Mouse (Mus musculus): ENCODE results near the gene Cdk5rap2. TPM values are rescaled to one million over a fixed set of nuclear protein-coding genes. Genes with fewer than 3 reads are reported as not detected.

Gene Cdk5rap2
- total and polyA plus RNA-seq, 3 experiments = 2.0 to 6.1 (median 5.9) TPM

DNA sequence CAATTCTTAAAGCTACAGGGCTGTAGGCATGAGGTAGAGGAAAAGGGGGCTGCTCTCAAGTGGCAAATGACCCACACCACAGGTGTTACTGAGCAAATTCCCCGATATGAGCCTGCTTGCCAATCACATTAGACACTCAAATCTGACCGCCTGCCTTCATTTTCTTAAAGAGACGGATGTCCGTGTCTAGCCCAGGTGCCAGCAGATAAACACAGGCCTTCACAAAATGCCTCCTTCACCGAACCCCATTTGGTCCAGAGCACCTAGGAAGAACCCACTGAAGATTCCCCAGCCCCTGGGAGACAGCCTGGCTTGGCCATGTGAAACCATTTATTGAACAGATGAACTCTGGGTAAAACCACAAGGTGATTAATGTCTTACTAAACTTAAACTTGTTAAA lies 13.5 kb downstream of the Cdk5rap2 start:
- 90% methylated on average over 5 of the region's 5 CpGs for WGBS
- no peak for DNase-seq
- H3K4me3 ChIP-seq = no peak overlapping the region
- no peak for TF ChIP-seq POLR2A (IDR thresholded peaks at IDR 0.05; ENCODE audit: insufficient read depth, low read depth, low read length)
- TF ChIP-seq CTCF (IDR thresholded peaks at IDR 0.05) = no peak
- TF ChIP-seq EP300 (IDR thresholded peaks at IDR 0.05; ENCODE audit: insufficient read depth, low read depth, low read length) = no peak
- intact Hi-C loops (cut with DNase I) = no loop called here
- no peak overlapping the region for H3K27ac ChIP-seq
- no peak overlapping the region for H3K9ac ChIP-seq (ENCODE audit: low read depth, low read length)
- no peaks in the 10 kb centered on the region for H3K79me2 ChIP-seq (replicated peaks; ENCODE audit: control insufficient read depth, insufficient read depth, low read length)
- no peaks in the 10 kb centered on the region for H3K27me3 ChIP-seq (ENCODE audit: control insufficient read depth, insufficient read depth, low read length)
- no peaks in the 10 kb centered on the region; the same call in 1 of the 2 replicates for H3K4me1 ChIP-seq (ENCODE audit: control insufficient read depth, insufficient read depth, low read length)
- H3K36me3 ChIP-seq (ENCODE audit: control insufficient read depth, insufficient read depth, low read length) = no peaks in the 10 kb centered on the region; the same call in 1 of the 2 replicates

DNA sequence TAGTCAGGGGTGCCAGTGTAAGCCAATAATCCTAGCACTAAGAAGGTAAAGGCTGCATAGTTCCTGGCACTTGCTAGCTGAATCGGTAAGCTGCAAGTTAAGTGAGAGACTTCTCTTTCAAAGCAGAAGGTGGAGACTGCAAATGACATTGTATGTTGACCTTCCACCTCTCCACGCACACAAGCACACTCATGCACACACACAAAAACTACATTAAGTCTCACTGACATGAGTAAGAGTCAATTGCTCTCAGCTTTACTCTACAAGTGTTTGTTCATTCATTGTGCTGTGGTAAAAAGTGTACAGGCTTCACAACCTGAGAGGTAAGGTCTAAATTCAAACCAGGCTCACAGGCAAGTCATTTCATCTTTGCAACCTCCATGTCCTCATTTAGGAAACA lies 15.5 kb downstream of the Cdk5rap2 start:
- Histone ChIP-seq H3K27ac (no peak overlapping the region), H3K4me1 (ENCODE audit: control insufficient read depth, insufficient read depth, low read length) (peaks cover 2% of the 10 kb centered on the region), H3K27me3 (ENCODE audit: control insufficient read depth, insufficient read depth, low read length) (no peaks in the 10 kb centered on the region), H3K79me2 (replicated peaks; ENCODE audit: control insufficient read depth, insufficient read depth, low read length) (no peaks in the 10 kb centered on the region), H3K36me3 (ENCODE audit: control insufficient read depth, insufficient read depth, low read length) (no peaks in the 10 kb centered on the region; the same call in 1 of the 2 replicates), H3K9ac (ENCODE audit: low read depth, low read length) (no peak overlapping the region), H3K4me3 (no peak overlapping the region)
- intact Hi-C loops (cut with DNase I) = no loop called here
- 92% methylated on average over 2 of the region's 2 CpGs for WGBS
- DNase-seq = no peak
- no peak for TF ChIP-seq CTCF (IDR thresholded peaks at IDR 0.05)
- no peak for TF ChIP-seq POLR2A (IDR thresholded peaks at IDR 0.05; ENCODE audit: insufficient read depth, low read depth, low read length)
- TF ChIP-seq EP300 (IDR thresholded peaks at IDR 0.05; ENCODE audit: insufficient read depth, low read depth, low read length) = no peak

DNA sequence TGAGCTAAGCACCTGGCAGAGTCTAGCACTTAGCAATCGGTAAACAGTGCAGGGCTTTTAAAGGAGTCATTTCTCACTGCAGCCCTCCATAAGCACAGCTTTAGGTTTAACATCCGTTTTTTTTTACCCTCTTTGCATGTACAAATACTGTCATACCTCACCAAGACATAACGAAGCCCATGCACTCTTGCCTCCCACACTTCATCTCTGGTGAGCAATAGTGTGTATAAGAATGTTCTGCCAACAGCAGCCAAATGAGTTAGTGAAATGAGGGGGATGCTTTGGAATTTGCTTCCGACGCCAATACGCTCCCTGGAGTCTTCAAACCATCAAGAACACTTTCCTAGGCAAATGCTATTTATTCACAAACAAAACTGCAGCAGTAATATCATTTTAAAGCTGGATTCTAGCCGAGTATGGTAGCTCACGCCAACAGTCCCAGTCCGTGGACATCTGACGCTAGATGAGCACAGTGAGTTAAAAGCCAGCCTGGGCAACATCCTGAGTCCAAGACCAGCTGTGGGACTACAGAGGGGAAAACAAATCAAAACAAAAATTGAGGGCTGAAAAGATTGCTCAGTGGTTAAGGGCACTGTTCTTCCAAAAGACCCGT lies 18.4 kb downstream of the Cdk5rap2 start:
- H3K4me1 ChIP-seq (ENCODE audit: control insufficient read depth, insufficient read depth, low read length) = peaks cover 2% of the 10 kb centered on the region
- no peaks in the 10 kb centered on the region for H3K79me2 ChIP-seq (replicated peaks; ENCODE audit: control insufficient read depth, insufficient read depth, low read length)
- no peak overlapping the region for H3K9ac ChIP-seq (ENCODE audit: low read depth, low read length)
- no peaks in the 10 kb centered on the region for H3K27me3 ChIP-seq (ENCODE audit: control insufficient read depth, insufficient read depth, low read length)
- DNase-seq = peak in 1 of 2 experiments; percentile 34
- no peak overlapping the region for H3K4me3 ChIP-seq
- WGBS = 76% methylated on average over 11 of the region's 11 CpGs
- peak overlapping the region; percentile 59 for H3K27ac ChIP-seq
- H3K36me3 ChIP-seq (ENCODE audit: control insufficient read depth, insufficient read depth, low read length) = no peaks in the 10 kb centered on the region
- TF ChIP-seq CTCF (IDR thresholded peaks at IDR 0.05) (no peak), POLR2A (IDR thresholded peaks at IDR 0.05; ENCODE audit: insufficient read depth, low read depth, low read length) (no peak), EP300 (IDR thresholded peaks at IDR 0.05; ENCODE audit: insufficient read depth, low read depth, low read length) (no peak)
- intact Hi-C loops (cut with DNase I) = no loop called here

DNA sequence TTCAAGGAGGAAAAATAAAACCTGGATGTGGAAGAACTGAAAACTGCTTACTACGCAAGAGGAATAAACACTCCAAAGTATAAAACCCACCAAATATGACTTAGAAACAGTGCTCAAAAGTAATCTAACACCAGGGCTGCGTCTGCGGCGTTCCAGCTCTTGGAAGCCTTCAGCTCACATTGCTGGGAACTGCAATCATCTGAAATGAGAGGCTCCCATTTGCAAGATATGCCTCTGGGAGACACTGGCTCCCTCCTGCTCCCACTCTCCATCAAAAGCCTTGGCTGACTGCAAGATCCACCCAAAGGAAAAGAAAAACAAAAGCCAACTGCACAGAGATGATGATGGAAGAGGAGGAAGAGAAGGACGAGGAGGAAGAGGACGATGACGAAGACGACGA lies 19.2 kb downstream of the Cdk5rap2 start:
- intact Hi-C loops (cut with DNase I) = no loop called here
- WGBS = 79% methylated on average over 9 of the region's 9 CpGs
- DNase-seq = peak in 1 of 2 experiments; percentile 39

DNA sequence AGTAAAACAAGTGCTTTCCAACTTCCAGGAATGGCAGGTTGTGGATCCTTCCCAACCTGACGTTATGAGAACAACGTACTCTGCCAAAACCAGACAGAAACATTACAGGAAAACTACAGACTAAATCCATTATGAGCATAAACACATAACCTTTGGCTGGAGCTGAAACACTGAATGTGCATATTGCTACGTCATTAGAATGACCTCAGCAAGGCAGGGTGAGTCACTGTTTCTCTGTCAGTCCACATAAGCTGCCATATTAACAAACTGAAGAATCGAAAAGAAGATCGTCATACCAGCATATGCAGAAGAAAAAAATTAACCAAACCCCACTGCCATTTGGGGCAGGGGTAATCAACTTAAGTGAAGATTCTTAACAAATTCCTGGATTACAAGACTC lies 24.0 kb downstream of the Cdk5rap2 start:
- no peak for TF ChIP-seq EP300 (IDR thresholded peaks at IDR 0.05; ENCODE audit: insufficient read depth, low read depth, low read length)
- no peak for TF ChIP-seq POLR2A (IDR thresholded peaks at IDR 0.05; ENCODE audit: insufficient read depth, low read depth, low read length)
- no peak for TF ChIP-seq CTCF (IDR thresholded peaks at IDR 0.05)
- no peak overlapping the region for H3K9ac ChIP-seq (ENCODE audit: low read depth, low read length)
- H3K27ac ChIP-seq = no peak overlapping the region
- H3K4me1 ChIP-seq (ENCODE audit: control insufficient read depth, insufficient read depth, low read length) = peaks cover 2% of the 10 kb centered on the region
- no peak overlapping the region for H3K4me3 ChIP-seq
- no peaks in the 10 kb centered on the region for H3K36me3 ChIP-seq (ENCODE audit: control insufficient read depth, insufficient read depth, low read length)
- DNase-seq = no peak
- 85% methylated on average over 5 of the region's 5 CpGs for WGBS
- intact Hi-C loops (cut with DNase I) = no loop called here
- no peaks in the 10 kb centered on the region for H3K27me3 ChIP-seq (ENCODE audit: control insufficient read depth, insufficient read depth, low read length)
- no peaks in the 10 kb centered on the region for H3K79me2 ChIP-seq (replicated peaks; ENCODE audit: control insufficient read depth, insufficient read depth, low read length)

More for the DNA sequence above, 19.2 kb downstream of the Cdk5rap2 start:
- H3K27ac ChIP-seq = peak overlapping the region; percentile 59
- peaks cover 2% of the 10 kb centered on the region for H3K4me1 ChIP-seq (ENCODE audit: control insufficient read depth, insufficient read depth, low read length)
- no peaks in the 10 kb centered on the region for H3K79me2 ChIP-seq (replicated peaks; ENCODE audit: control insufficient read depth, insufficient read depth, low read length)
- H3K27me3 ChIP-seq (ENCODE audit: control insufficient read depth, insufficient read depth, low read length) = no peaks in the 10 kb centered on the region
- no peak overlapping the region for H3K4me3 ChIP-seq
- no peak for TF ChIP-seq EP300 (IDR thresholded peaks at IDR 0.05; ENCODE audit: insufficient read depth, low read depth, low read length)
- no peak for TF ChIP-seq CTCF (IDR thresholded peaks at IDR 0.05)
- TF ChIP-seq POLR2A (IDR thresholded peaks at IDR 0.05; ENCODE audit: insufficient read depth, low read depth, low read length) = no peak
- no peaks in the 10 kb centered on the region for H3K36me3 ChIP-seq (ENCODE audit: control insufficient read depth, insufficient read depth, low read length)
- no peak overlapping the region for H3K9ac ChIP-seq (ENCODE audit: low read depth, low read length)

DNA sequence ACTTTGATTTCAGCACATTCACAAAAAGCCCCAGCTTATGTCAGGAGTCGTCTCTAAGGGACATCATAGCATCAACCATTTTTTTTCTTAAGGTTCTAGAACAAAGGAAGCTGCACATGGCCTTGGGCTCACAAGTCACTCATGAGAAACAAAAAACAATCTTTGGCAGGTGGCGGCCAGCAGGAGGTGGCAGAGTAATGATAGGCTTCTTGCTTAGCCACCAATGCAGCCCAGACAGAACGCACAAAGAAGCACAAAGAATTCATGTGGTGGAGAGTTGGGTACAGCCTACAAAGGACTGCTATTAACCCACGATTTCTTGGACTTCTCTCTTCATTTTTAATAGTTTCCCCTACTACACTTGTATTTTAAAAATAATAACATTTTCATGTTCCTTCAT lies 32.9 kb downstream of the Cdk5rap2 start:
- H3K4me1 ChIP-seq (ENCODE audit: control insufficient read depth, insufficient read depth, low read length) = no peaks in the 10 kb centered on the region
- no peaks in the 10 kb centered on the region for H3K36me3 ChIP-seq (ENCODE audit: control insufficient read depth, insufficient read depth, low read length)
- no peak for TF ChIP-seq EP300 (IDR thresholded peaks at IDR 0.05; ENCODE audit: insufficient read depth, low read depth, low read length)
- peak; percentile 36 for TF ChIP-seq CTCF (IDR thresholded peaks at IDR 0.05)
- H3K4me3 ChIP-seq = no peak overlapping the region
- no peaks in the 10 kb centered on the region for H3K27me3 ChIP-seq (ENCODE audit: control insufficient read depth, insufficient read depth, low read length)
- intact Hi-C loops (cut with DNase I) = no loop called here
- DNase-seq = no peak
- H3K27ac ChIP-seq = no peak overlapping the region
- no peaks in the 10 kb centered on the region for H3K79me2 ChIP-seq (replicated peaks; ENCODE audit: control insufficient read depth, insufficient read depth, low read length)
- WGBS = 83% methylated on average over 4 of the region's 4 CpGs
- no peak overlapping the region for H3K9ac ChIP-seq (ENCODE audit: low read depth, low read length)

Measured in heart, adult 2 months (tissue).